Mouse (Mus musculus): ENCODE measurements around the gene Krt36. TPM values are rescaled to one million over a fixed set of nuclear protein-coding genes. Genes with fewer than 3 reads are reported as not detected.

The Krt36 gene
- polyA plus RNA-seq, 1 experiment from 2014 or later, result not detected

DNA sequence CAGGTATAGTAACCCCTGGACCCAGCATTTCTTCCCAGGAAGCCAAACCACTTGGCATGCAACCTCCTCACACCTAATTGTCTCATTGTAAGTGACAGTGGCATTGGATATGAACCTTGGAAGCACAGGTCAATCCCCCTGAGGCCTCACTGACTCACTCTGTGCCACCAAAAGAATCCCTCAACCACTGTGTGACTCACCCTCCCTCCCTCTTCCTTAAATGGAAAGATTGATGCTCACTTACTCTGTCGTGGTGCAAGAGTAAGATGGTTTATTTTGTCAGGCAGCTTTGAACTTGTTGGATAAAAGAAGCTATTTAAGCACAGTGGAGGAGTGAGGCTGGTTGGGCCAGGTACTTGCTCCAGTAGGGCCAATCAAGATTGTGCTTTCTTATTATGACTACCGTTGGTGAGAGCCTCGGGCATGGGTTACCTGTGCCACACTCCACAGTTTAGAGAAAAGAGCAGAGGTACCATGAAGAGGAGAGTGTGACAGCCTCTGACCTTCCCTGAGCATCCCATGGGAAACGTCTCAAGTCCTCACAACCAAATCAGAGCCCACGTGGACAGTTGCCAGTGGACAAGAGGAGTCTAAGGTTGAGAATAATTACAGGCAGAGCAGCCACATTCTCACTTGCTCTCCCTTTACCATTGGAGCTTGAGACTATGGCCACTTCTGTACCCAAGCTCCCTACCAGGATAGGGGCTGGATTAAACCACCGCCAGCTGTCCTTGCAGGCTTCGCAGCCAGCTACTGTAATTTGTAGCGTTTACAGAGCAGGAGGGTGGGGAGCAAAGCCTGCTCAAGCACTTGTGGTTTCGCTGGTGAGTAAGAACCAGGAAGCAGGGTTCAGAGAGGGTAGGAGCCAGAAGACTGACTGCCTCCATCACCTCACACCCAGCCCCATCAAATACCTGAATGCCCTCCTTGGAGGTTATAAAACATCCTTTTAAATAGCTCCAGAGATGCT is 49.5 kb downstream of the Krt36 start:
- ATAC-seq (ENCODE audit: low FRiP score), result no peak
- Histone ChIP-seq H3K27ac (no peak overlapping the region), H3K9me3 (ENCODE audit: control insufficient read depth, low read length) (no peaks in the 10 kb centered on the region), H3K9ac (no peak overlapping the region), H3K4me3 (replicated peaks; ENCODE audit: low read length) (no peak overlapping the region), H3K27me3 (ENCODE audit: control insufficient read depth, insufficient read depth, low read length) (no peaks in the 10 kb centered on the region), H3K36me3 (replicated peaks; ENCODE audit: control insufficient read depth, insufficient read depth) (no peaks in the 10 kb centered on the region), H3K4me1 (replicated peaks; ENCODE audit: control insufficient read depth, insufficient read depth, low read length) (no peaks in the 10 kb centered on the region), H3K4me2 (replicated peaks) (no peak overlapping the region)
- 80% methylated on average over 9 of the region's 9 CpGs for WGBS
- no peak for DNase-seq (ENCODE audit: low spot score)

Other genes with a start within 250 kb of the Krt36 start
- not detected in 2 replicates for gene Gm11568, start 247.7 kb downstream of the Krt36 start, polyA plus RNA-seq (2014; fragmentation: Nextera tagmentation; extraction: Ambion mirVana)
- not detected in 2 replicates for gene Gm11559, start 241.2 kb downstream of the Krt36 start, polyA plus RNA-seq (2014; fragmentation: Nextera tagmentation; extraction: Ambion mirVana)
- not detected in 2 replicates for gene Krtap9-1, start 232.2 kb downstream of the Krt36 start, polyA plus RNA-seq (2014; fragmentation: Nextera tagmentation; extraction: Ambion mirVana)
- gene Gm11567, start 226.4 kb downstream of the Krt36 start, polyA plus RNA-seq (2014; fragmentation: Nextera tagmentation; extraction: Ambion mirVana), result not detected in 2 replicates
- not detected in 2 replicates for gene Krtap31-1, start 197.7 kb downstream of the Krt36 start, polyA plus RNA-seq (2014; fragmentation: Nextera tagmentation; extraction: Ambion mirVana)
- gene Gm11565, start 190.9 kb downstream of the Krt36 start, polyA plus RNA-seq (2014; fragmentation: Nextera tagmentation; extraction: Ambion mirVana), result not detected in 2 replicates
- gene Krtap31-2, start 169.3 kb downstream of the Krt36 start, polyA plus RNA-seq (2014; fragmentation: Nextera tagmentation; extraction: Ambion mirVana), result not detected in 2 replicates
- gene Krtap9-5, start 157.2 kb downstream of the Krt36 start, polyA plus RNA-seq (2014; fragmentation: Nextera tagmentation; extraction: Ambion mirVana), result not detected in 2 replicates
- not detected in 2 replicates for gene Krtap29-1, start 126.6 kb downstream of the Krt36 start, polyA plus RNA-seq (2014; fragmentation: Nextera tagmentation; extraction: Ambion mirVana)
- 0.16 and 0.29 TPM in 2 replicates for gene Krtap16-1, start 119.0 kb downstream of the Krt36 start, polyA plus RNA-seq (2014; fragmentation: Nextera tagmentation; extraction: Ambion mirVana)
- 0.86 and 1.5 TPM in 2 replicates for gene Krtap17-1, start 111.6 kb downstream of the Krt36 start, polyA plus RNA-seq (2014; fragmentation: Nextera tagmentation; extraction: Ambion mirVana)
- gene Krt33a, start 89.4 kb downstream of the Krt36 start, polyA plus RNA-seq (2014; fragmentation: Nextera tagmentation; extraction: Ambion mirVana), result not detected in 2 replicates
- gene Krt33b, start 75.8 kb downstream of the Krt36 start, polyA plus RNA-seq (2014; fragmentation: Nextera tagmentation; extraction: Ambion mirVana), result 0.13 TPM in 1 of 2 replicates, not detected in the other
- not detected in 2 replicates for gene Krt34, start 64.1 kb downstream of the Krt36 start, polyA plus RNA-seq (2014; fragmentation: Nextera tagmentation; extraction: Ambion mirVana)
- not detected in 2 replicates for gene Krt31, start 55.1 kb downstream of the Krt36 start, polyA plus RNA-seq (2014; fragmentation: Nextera tagmentation; extraction: Ambion mirVana)
- gene Krt32, start 17.4 kb downstream of the Krt36 start, polyA plus RNA-seq (2014; fragmentation: Nextera tagmentation; extraction: Ambion mirVana), result not detected in 2 replicates
- not detected in 2 replicates for gene Krt35, start 9.4 kb downstream of the Krt36 start, polyA plus RNA-seq (2014; fragmentation: Nextera tagmentation; extraction: Ambion mirVana)
- not detected in 2 replicates for gene Krt13, start 15.9 kb upstream of the Krt36 start, polyA plus RNA-seq (2014; fragmentation: Nextera tagmentation; extraction: Ambion mirVana)
- gene Krt15, start 30.3 kb upstream of the Krt36 start, polyA plus RNA-seq (2014; fragmentation: Nextera tagmentation; extraction: Ambion mirVana), result 0.15 and 0.16 TPM in 2 replicates
- gene Krt19, start 43.0 kb upstream of the Krt36 start, polyA plus RNA-seq (2014; fragmentation: Nextera tagmentation; extraction: Ambion mirVana), result 0.87 and 0.90 TPM in 2 replicates
- not detected in 2 replicates for gene Krt9, start 87.6 kb upstream of the Krt36 start, polyA plus RNA-seq (2014; fragmentation: Nextera tagmentation; extraction: Ambion mirVana)
- 0.23 TPM in 1 of 2 replicates, not detected in the other for gene Krt14, start 101.9 kb upstream of the Krt36 start, polyA plus RNA-seq (2014; fragmentation: Nextera tagmentation; extraction: Ambion mirVana)
- gene Krt16, start 143.3 kb upstream of the Krt36 start, polyA plus RNA-seq (2014; fragmentation: Nextera tagmentation; extraction: Ambion mirVana), result not detected in 2 replicates
- gene Krt17, start 155.4 kb upstream of the Krt36 start, polyA plus RNA-seq (2014; fragmentation: Nextera tagmentation; extraction: Ambion mirVana), result 0.13 and 0.16 TPM in 2 replicates
- gene Krt42, start 164.2 kb upstream of the Krt36 start, polyA plus RNA-seq (2014; fragmentation: Nextera tagmentation; extraction: Ambion mirVana), result not detected in 2 replicates
- 1,239 and 1,372 TPM in 2 replicates for gene Eif1, start 214.3 kb upstream of the Krt36 start, polyA plus RNA-seq (2014; fragmentation: Nextera tagmentation; extraction: Ambion mirVana)
- 0.50 TPM in 1 of 2 replicates, not detected in the other for gene Gast, start 228.8 kb upstream of the Krt36 start, polyA plus RNA-seq (2014; fragmentation: Nextera tagmentation; extraction: Ambion mirVana)

Measured in hindbrain, embryonic 14.5 days (tissue).